Mouse (Mus musculus) thymus, adult 2 months (tissue): ENCODE results near the gene Pdzd7. TPM values are rescaled to one million over a fixed set of nuclear protein-coding genes. Genes with fewer than 3 reads are reported as not detected.

ENCODE experiments used
- DNase-seq: peaks from one replicate; pipeline ENCODE4 v3.0.0; 2021
- H3K27ac ChIP-seq: fragments of 200-500 bp; 2 replicates; pipeline ENCODE4 v1.5.1; 2012; ENCODE audit warnings: low read length, control low read depth; ENCODE audit not compliant: control insufficient read depth, insufficient read depth
- H3K27me3 ChIP-seq: fragments of 200-500 bp; 2 replicates; pipeline ENCODE4 v1.6.1; 2012; ENCODE audit warnings: mild to moderate bottlenecking, low read length, moderate library complexity, mixed read lengths; ENCODE audit not compliant: control insufficient read depth, insufficient read depth
- H3K36me3 ChIP-seq: fragments of 200-500 bp; 2 replicates; pipeline ENCODE4 v1.6.1; 2012; ENCODE audit warnings: mild to moderate bottlenecking, low read length, moderate library complexity; ENCODE audit not compliant: control insufficient read depth, insufficient read depth
- H3K4me1 ChIP-seq: fragments of 200-500 bp; replicated peaks from 2 replicates; pipeline ENCODE4 v1.6.1; 2012; ENCODE audit warnings: low read length; ENCODE audit not compliant: control insufficient read depth, insufficient read depth
- H3K4me3 ChIP-seq: fragments of 200-500 bp; 2 replicates; pipeline ENCODE4 v1.5.1; 2012; ENCODE audit warnings: mild to moderate bottlenecking, low read length, control low read depth, moderate library complexity; ENCODE audit not compliant: control insufficient read depth, insufficient read depth
- CTCF ChIP-seq: fragments of 200-500 bp; IDR thresholded peaks from 2 replicates; pipeline ENCODE4 v1.5.1; 2012; ENCODE audit warnings: mild to moderate bottlenecking, control low read depth, low read length, moderate library complexity, borderline replicate concordance; ENCODE audit not compliant: control insufficient read depth, poor library complexity, insufficient read depth; ENCODE audit errors: extremely low read depth
- POLR2A ChIP-seq: fragments of 200-500 bp; IDR thresholded peaks from 2 replicates; pipeline ENCODE4 v1.6.1; 2012; ENCODE audit warnings: mild to moderate bottlenecking, low read length, control low read depth, moderate library complexity; ENCODE audit not compliant: control insufficient read depth, poor library complexity, insufficient read depth; ENCODE audit errors: extremely low read depth
- WGBS: fragments of 180-500 bp; shearing (Covaris S2); methylation state at CpG from one replicate; pipeline ENCODE4 v1.1.7; 2018; 5-methylcytosine and 5-hydroxymethylcytosine counted together
- polyA plus RNA-seq: library from polyadenylated mRNA; depleted of rRNA; stranded (reverse); fragments of >200 nt; gene quantifications from 2 replicates; pipeline ENCODE4 v1.2.3, GENCODE M21; 2012

Pdzd7 gene
- polyA plus RNA-seq, 1 experiment: 0.47 TPM

DNA sequence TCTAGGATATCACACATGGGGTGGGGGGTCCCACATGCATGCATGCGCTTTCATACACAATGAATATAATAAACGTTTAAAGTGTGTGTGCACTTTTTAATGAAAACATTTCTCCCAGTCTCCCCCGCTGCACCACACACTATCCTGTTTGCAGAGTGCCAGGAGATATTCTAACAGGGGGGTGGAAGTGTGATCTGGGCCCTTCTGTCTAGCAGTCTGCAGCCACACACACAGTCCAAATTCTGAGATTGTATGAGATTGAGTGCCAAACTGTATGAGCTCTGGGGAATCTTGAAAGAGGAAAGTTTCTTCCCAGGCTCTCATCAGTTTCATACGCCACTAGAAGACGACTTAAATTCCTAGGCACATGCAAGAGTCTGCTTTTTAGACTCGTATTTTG lies 57.7 kb downstream of the Pdzd7 start:
- no peak overlapping the region for H3K27ac ChIP-seq
- peaks cover 2% of the 10 kb centered on the region; the same call in 1 of the 2 replicates for H3K27me3 ChIP-seq
- H3K4me3 ChIP-seq: no peak overlapping the region
- H3K4me1 ChIP-seq: peaks cover 19% of the 10 kb centered on the region
- TF ChIP-seq POLR2A (no peak), CTCF (no peak)
- 84% methylated on average over 6 of the region's 6 CpGs for WGBS
- peaks cover 4% of the 10 kb centered on the region; the same call in 1 of the 2 replicates for H3K36me3 ChIP-seq
- no peak for DNase-seq

DNA sequence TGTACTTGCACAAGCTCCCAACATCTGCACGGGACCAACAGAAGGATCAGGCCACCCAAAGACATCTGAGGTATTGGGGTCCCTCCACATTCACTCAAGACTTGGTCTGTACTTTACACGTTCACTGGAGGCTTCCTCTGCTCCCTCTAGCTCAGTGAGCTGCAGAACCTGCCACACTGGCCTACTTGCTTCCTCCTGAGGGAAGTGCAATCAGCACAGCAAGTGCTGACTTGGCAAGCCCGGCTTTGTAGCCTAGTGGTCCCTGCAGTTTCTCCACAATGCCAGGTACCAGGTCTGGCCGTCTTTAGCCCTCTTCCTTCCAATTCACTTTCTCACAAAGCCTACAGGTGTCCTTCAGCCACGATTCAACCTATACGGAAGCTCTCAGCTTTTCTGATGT lies 58.5 kb downstream of the Pdzd7 start:
- 87% methylated on average over 6 of the region's 6 CpGs for WGBS
- no peak for DNase-seq

DNA sequence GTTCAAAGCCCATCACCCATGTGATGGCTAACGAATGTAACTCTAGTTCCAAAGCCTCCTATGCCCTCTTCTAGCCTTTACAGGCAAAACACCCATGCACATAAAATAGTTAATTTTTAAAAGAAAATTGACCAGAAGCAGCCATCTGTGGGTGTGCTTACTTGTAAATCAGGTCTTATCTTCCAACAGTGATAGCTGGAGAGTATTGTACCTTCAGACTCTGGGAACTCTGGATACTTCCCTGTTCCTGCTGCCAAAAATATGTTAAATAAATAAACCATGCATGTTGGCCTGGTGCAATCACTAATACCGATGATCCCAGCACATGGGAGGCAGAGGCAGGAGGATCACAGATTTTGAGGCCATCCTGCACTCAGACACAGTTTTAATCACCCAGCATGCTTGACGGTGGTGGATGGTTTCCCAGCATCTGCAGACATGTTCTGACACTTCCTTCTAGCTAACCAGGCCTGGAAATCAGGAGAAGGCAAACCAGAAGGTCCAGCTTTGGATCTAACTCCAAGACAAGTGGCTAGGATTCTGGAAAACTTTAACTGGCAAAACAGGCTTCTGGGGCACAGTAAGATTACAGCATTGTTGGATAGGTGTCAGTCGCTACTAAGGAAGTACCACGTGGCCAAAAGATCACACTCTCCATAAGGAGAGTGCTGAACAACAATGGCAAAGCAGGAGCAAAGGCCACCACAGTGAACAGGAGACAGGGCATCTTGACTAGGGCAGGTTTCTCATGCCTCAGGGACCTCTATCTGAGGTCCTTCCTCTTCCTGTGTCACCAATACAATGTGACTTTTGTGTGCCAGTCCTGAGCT lies 60.1 kb downstream of the Pdzd7 start:
- no peak overlapping the region for H3K27ac ChIP-seq
- TF ChIP-seq POLR2A (no peak), CTCF (no peak)
- H3K36me3 ChIP-seq: peaks cover 18% of the 10 kb centered on the region
- H3K27me3 ChIP-seq: peaks cover 2% of the 10 kb centered on the region; the same call in 1 of the 2 replicates
- DNase-seq: no peak
- 69% methylated on average over 5 of the region's 5 CpGs for WGBS
- no peak overlapping the region for H3K4me3 ChIP-seq
- H3K4me1 ChIP-seq: peaks cover 10% of the 10 kb centered on the region

More for the DNA sequence above, 58.5 kb downstream of the Pdzd7 start:
- TF ChIP-seq POLR2A (no peak), CTCF (no peak)
- no peak overlapping the region for H3K4me3 ChIP-seq
- peaks cover 11% of the 10 kb centered on the region for H3K4me1 ChIP-seq
- H3K27ac ChIP-seq: no peak overlapping the region
- peaks cover 4% of the 10 kb centered on the region for H3K36me3 ChIP-seq
- peaks cover 2% of the 10 kb centered on the region; the same call in 1 of the 2 replicates for H3K27me3 ChIP-seq

DNA sequence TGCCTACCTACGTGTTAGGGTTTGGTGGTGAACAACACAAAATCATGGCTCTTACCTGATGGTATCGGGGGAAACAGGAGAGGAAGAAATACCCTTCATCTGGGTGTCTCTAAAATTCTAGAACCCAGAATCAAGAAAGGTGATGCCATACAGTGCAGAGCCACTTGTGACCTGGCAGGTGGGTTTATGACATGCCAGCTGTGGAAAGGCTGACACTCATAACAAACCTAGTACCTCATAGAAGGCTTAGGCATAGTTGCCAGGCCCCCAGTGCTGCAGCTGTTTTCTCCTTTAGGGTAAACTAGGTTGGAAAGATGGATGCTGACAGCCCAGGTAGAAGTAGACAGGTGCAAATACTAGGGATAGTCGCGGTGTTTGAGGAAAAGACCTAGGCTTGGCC lies 61.1 kb downstream of the Pdzd7 start:
- H3K4me1 ChIP-seq: peaks cover 5% of the 10 kb centered on the region
- H3K27me3 ChIP-seq: 0 out of 2 replicates have a peak, but pooled peaks cover 1% of the 10 kb centered on the region
- no peak for DNase-seq
- no peak overlapping the region for H3K27ac ChIP-seq
- TF ChIP-seq POLR2A: no peak
- no peak for TF ChIP-seq CTCF
- peaks cover 19% of the 10 kb centered on the region for H3K36me3 ChIP-seq
- H3K4me3 ChIP-seq: no peak overlapping the region
- WGBS: 95% methylated on average over 4 of the region's 4 CpGs

DNA sequence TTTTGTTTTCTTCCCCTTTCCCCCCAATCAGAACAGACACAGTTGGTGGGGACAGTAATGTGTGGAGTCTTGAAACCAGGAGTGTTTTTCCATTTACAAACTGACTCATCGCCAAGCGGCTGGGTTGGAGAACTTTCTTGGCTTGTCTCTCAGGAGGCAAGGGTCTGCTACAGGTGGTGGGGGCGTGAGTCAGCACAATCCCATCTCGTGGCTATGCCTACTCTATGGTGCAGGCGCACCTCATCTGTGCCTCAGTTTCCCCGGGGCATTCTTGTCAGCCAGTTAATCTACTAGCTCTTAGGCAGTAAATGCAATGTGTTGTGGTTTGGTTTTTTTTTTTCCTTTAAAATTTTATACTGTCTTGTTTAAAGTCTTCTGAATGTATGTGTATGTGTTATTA lies 62.2 kb downstream of the Pdzd7 start:
- Histone ChIP-seq H3K4me3 (no peak overlapping the region), H3K4me1 (no peaks in the 10 kb centered on the region), H3K36me3 (peaks cover 26% of the 10 kb centered on the region), H3K27me3 (no peaks in the 10 kb centered on the region), H3K27ac (no peak overlapping the region)
- DNase-seq: no peak
- TF ChIP-seq CTCF (no peak), POLR2A (no peak)
- WGBS: 91% methylated on average over 6 of the region's 6 CpGs

DNA sequence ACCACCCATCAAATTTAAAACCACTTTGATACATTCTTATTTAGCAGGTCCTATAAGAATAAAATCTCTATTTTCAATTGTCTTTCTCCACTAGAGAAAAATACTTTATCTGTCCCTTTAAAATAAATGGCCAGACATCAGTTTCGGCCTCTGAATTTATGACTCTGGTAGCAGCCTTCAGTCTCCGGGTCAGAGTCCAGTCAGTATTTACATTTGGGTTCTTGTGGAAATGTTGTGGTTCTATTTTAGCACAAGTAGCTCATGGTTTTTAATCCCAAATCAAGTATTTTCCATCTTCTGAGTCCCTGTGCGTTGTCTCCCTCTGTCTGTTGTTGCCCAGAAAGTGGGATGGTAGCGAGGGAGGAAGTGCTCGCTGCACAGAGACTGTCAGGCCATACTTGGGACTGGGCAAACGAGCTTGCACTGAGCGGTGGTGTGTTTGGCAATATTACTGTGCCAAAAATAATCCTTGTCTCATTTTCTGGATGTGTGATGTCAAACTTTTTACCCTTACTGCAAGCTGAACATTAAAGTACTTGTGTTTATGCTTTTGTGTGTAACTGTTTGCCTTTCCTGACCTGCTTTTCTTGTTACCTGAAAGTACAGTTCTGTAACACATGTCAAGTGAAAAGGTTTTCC lies 62.9 kb downstream of the Pdzd7 start:
- no peak overlapping the region for H3K4me3 ChIP-seq
- 91% methylated on average over 7 of the region's 7 CpGs for WGBS
- no peak for DNase-seq
- TF ChIP-seq CTCF (no peak), POLR2A (no peak)
- H3K27ac ChIP-seq: no peak overlapping the region
- no peaks in the 10 kb centered on the region for H3K27me3 ChIP-seq
- peaks cover 34% of the 10 kb centered on the region for H3K36me3 ChIP-seq
- no peaks in the 10 kb centered on the region for H3K4me1 ChIP-seq

DNA sequence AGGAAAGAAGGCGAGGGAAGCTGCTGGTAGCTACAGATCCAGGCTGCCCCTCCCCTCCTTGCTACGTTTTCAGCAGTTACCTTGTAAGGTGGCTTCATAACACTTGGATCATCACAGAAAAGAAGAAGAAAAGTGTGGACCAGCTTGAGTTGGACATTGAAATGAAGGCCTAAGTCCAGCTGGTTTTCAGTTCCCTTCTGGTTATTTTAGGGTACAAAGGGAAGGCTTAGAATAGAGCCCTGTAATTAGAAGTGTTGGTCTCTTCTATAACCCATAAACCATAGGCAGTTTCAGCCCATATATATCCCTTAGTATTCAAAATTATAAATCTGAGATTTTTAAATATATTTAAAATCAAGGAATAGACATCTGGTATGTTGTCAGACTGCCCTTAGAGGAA lies 64.7 kb downstream of the Pdzd7 start:
- Histone ChIP-seq H3K4me3 (no peak overlapping the region), H3K36me3 (peaks cover 51% of the 10 kb centered on the region), H3K4me1 (no peaks in the 10 kb centered on the region), H3K27ac (no peak overlapping the region), H3K27me3 (no peaks in the 10 kb centered on the region)
- DNase-seq: no peak
- WGBS: 95% methylated on average over 2 of the region's 2 CpGs
- no peak for TF ChIP-seq POLR2A
- TF ChIP-seq CTCF: no peak
